Mouse (Mus musculus) activated CD4-positive, CD25-positive, alpha-beta regulatory T cell, adult 4 months (primary cell): Measurements from ENCODE around the gene Poldip3. TPM values are rescaled to one million over a fixed set of nuclear protein-coding genes. Genes with fewer than 3 reads are reported as not detected.

Experiments used
- ATAC-seq: one replicate; pipeline ENCODE4 v1.8.0; 2017
- polyA plus RNA-seq, 2 experiments: library from polyadenylated mRNA; unstranded; fragments of 100-300 nt; shearing (Covaris generic); gene quantifications; one replicate each; pipeline ENCODE4 v1.2.1; 2017

Poldip3 gene
- 100 to 1,000 TPM; 155 to 180 TPM for polyA plus RNA-seq

DNA sequence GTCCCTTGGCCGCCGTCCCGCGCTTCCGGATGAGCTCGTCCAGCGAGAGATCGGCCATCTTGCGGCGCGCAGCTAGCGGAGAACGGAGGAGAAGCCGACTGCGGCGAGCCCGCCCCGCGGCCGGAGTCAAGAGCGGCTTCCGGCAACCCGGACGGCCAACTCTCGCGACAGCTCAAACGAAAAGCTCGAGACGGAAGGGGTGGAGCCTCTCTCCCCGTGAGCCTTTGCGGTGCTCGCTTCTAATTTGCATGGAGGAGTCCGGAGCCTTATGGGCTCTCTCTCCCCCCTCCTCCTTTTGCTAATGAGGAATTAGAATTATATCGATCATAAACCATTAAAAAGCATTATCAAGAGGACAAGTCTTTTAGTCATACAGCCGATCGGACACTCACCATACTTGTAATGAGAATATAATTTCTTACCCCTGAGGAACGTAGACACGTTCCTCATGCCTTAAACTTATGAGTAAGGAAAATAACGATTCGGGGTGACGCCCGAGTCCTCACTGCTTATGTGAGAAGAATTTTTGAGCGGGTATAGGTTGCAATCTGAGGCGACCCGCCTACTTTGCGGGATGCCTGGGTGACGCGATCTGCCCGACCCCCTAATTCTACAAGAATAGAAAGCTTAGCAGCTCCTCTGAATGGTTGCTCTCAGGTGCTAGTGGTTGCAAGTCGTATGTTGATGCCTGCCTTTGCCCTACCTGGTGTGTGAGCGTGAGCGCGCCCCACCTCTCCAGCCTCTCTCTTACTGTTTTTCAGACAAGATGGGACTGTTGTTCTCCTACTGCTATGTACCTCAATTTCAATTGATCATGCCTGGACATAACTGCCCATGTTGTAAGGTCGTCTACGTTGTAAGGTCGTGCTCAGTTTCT is at the start of gene Poldip3:
Gene Poldip3 (minus strand): TSS at position 189 of the 877 bp plus-strand sequence.
- peak; percentile 82 for ATAC-seq

DNA sequence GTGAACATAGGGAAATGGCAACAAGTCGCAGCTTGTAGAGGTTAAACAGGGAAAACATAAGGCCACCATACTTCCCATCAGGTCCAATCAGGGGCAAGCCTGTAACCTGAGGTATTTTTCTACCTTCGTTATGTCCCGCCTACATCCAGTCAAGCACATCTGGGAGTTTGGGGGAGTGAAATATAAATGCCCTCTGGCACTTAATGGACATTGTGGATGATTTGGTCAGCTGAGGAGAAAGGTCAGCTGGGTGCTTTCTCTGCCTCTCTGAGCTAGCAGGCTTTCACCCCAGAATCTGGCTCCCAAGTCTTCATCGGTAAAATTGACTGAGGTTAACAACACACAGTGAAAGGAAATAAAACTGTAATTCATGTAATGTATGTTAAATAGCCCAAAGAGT is 44.2 kb upstream of the Poldip3 start:
- no peak for ATAC-seq

DNA sequence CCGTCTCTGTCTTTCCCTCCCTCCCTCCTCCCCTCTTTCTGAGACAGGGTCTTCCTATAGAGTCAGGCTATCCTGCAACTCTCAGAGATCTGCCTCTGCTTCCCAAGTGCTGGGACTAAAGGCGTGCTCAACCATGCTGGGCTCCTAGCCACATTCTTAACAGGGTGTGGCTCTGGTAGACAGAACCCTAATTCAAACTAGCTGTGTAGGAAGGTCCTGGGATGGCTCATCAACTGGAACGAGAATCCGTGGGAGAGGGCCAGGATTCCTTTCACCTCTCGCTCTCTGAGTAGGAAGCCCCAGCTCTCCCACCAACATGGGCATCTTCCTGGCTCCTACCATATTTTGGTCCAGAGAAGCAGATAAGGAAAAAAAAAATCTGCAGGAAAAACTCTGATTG is 33.2 kb upstream of the Poldip3 start:
- ATAC-seq, result no peak

DNA sequence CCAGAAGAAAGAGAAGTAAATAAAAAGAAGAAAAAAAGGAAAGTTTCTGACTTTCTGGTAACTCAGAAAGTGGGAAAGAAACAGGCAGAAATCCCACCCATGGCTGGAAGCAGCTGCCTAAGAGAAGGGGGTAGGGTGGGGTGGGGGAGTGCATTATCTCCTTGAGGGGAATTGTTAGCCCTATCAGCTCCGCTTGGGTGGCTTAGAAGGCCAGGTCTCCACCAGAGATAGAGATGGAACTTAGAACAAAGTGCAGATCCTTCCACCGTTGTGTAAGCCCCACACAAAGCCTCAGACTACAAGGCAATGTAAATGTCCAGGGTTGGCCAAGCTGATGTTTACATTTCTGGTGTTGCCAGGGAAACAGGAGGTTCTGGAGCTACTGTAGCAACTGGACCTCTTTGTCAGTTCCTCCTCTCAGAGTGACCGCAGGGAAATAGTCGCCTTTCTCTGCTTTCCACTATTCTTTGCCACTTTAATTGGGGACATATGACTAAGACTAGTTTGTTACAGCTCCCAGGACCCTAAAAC is 32.7 kb upstream of the Poldip3 start:
- ATAC-seq, result no peak

DNA sequence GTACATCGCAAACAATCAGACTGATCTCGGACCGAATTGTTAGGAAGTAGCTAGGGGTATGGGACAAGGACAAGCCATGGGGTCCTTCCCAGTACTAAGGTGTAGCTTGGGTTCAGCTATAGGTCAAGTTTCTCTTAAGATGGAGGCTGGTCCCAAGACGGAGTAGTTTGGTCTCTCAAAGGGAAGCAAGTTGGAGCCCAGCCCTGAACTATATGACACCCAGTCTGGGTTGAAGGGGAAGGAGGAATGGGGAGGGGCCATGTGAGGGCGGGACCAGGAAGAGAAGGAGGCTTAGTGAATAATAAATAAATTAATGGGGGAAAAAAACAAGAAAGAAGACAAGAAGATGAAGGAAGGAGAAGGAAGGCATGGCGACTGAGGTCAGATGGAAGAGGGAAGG is 30.8 kb upstream of the Poldip3 start:
- no peak for ATAC-seq

DNA sequence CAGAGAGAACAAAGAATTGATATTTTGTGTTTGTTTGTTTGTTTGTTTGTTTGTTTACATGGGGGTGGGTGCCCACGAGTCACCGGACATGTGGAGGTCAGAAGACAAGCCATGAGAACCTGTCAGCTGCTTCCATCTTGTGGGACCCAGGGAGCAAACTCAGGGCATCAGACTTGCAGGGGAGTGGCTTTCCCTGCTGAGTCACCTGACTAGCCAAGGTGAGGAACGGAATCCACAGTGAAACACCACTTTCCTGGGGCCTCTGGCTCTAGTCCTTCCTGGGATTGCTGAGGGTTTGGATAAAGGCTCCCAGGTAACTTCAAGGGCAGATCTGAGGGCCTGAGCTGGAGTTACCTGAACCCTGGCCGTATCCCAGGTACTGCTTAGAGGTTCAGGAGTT is 27.5 kb upstream of the Poldip3 start:
- ATAC-seq, result no peak

DNA sequence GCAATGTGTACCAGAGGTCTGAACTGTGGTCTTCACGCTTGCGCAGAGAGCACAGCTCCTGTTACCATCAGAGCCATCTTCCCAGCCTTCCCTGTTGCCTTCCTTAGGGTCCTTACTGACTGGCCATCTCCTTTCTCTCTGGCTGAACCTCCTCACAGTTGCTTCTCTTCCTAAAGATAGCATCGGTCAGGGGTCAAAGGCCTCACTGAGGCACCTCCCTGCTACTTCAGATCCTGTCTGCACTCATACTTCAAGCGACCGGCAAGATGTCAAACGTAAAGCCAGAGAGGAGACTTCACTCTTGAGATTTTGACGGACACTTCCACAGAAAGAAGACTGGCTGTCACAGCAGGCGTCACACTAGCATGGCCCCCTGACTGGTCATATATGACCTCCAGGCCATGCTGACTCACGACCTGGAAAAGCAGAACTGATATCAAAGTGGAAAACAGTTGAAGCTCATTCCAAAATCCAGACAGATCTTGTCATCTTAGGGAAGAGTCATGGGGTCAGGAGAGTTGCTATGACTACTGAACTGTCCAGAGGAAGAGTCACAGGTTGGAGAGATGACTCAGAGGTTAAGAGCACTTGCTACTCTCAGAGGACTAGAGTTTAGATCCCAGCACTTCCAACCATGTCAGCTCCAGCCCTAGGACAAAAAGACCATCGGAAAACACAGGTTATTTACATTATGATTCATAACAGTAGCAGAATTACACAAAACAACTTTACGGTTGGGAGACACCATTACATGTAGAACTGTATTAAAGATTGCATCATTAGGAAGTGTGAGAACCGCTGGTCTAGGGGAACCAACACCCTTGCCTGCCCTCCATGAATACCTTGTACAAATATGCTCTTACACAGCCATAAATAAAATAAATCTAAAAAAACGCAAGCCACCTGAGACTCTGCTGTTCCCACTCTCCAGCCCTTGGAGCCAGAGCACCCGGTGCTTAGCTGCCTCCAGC is 25.0 kb upstream of the Poldip3 start:
- no peak for ATAC-seq

DNA sequence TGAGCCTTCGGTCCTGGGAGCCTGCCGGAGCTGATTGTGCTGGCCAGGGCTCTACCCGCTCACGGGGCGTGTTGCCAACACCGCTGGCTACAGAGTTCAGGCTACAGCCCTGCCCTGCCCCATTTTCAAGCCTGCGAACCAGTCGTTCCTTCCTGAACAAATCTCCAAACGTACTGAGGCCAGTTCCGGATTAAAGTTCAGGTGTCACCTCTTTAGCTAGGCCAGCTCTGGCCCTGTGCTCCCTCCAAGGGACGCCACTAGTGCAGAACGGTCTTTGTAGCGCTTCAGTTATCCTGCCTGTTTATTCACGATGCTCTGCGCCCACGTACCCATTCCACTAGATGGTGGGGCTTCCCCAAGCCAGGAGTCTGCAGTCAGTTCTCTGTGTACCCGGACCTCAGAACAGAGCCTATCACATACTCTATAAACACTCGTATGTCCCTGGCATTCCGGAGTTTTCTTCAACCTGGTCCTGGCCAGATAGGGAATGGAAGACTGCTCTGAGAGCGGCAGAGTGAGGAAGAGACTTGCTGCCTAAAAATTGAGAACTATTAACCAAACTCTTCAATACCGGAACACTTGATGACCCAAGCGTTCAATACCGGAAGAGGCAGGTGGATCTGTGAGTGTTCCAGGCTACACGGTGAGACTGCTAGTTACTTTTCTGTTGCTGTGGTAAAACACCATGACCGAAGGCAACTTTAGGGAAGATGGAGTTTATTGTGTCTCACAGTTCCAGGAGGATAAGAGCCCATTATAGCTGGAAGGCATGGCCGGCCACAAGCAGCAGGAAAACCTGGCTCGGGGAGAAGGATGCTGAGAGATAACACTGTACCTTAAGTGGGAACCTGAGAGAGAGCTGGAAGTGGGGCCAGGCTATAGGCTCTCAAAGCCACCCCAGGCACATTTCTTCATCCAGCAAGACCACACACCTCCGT is 23.6 kb upstream of the Poldip3 start, which contains the start of gene Cyb5r3:
Gene Cyb5r3 (minus strand): TSS at position 101 of the 938 bp plus-strand sequence.
- ATAC-seq, result peak; percentile 18

DNA sequence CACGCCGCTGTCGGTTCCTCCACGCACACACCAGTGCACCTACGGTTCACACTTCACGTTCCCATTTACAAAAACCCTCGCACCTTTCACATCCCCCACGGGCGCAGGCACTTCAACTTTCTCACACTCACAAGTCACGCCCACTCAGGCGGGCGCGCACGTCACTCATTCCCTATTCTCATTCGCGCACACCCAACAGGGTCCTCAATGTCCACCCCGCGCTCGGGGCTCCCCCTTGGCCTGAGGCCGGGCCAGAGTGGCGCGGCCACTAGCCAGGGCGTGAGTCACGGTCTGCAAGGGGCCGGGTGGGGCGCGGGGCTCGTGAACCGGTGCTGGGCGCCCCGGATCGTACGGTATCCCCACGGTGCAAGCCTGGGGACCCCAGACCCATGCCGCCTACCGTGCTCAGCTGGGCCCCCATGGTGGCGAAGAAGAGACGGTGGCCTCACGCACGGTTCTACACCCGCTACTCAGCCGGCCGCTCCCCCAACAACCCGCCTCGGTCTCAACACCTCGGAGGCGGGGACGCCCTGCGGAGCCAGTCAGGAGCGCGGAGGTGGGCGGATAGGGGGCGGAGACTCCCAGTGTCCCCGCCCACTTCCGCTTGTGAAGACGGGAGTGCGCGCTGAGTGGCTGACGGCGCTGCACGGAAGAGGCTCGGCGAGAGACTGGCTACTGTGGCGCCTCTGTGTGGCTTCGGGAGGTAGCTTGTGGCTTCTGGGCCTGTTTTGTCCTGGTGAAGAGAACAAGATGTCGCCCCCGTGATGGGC is 22.7 kb upstream of the Poldip3 start:
- ATAC-seq, result peak; percentile 93

DNA sequence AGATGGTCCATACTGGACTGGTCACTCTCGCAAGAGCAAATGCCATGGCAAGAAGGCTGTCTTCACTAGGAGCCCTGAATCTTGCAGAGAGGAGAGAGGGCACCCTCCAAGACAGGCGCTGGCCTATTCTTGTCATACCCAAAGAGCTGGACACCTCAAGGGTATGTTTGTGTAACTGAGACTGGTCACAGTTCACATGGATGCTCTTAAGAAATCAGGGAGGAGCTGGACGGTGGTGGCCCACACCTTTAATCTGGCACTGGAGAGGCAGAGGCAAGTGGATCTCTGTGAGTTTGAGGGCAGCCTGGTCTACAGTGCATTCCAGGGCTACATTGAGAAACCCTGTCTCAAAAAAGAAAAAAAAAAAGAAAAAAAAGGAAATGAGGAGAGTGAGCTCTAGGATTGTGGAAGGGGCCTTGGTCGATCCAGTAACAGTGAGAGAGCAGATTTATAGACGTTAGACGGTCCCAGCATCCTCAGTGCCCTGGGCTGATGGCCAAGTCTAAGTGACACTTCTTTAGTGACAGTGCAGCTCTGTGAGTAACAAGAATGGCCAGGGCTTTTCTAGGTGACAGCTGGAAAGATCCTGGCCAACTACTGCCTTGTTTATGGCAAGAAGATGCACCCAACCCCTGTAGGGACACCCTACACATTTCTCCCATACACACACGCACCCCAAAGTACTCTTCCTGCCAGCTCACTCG is 21.9 kb upstream of the Poldip3 start:
- ATAC-seq, result no peak

DNA sequence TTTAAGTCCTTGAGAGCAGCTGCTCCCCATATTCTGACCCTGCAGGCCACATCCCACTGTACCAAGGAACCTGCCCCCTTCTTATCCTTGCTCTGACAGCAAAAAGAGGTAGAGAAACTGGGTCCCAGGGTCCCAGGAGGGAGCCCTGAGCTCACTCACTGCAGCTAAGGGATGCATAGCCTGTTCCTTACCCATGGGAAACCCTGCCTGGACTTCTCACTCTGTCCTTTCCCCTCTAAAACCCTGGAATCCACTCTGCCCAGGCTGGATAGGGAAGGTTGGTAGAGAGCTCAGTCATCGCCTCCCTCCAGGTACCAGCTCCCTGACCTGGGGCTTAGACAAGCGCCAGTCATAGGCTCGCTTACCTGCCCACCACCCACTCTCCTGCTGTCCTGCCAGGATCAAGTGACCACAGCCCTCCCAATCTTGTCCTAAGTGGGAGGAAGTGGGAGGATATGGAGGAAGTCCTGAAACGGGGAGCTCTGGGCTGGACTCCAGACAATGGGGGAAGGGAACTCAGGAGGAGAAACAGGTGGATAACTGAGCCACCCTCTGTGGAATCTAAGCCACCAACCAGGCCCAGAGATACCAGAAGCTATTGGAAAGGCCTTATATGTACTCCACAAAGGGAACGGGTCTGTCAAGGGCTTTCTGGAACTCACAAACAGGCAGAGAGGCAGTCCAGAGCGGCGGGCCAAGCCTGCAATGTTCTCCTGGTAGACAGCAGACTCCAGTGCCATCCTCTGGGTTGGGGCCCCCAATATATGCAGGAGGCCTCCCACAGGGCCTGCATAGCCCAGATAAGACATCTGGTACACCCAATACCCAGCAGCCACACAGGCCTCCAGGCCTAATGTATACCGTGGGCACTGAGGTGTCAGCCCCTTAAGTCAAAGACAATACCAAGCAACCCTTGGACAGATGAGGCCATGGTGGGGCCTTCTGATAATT is 20.9 kb upstream of the Poldip3 start:
- no peak for ATAC-seq

DNA sequence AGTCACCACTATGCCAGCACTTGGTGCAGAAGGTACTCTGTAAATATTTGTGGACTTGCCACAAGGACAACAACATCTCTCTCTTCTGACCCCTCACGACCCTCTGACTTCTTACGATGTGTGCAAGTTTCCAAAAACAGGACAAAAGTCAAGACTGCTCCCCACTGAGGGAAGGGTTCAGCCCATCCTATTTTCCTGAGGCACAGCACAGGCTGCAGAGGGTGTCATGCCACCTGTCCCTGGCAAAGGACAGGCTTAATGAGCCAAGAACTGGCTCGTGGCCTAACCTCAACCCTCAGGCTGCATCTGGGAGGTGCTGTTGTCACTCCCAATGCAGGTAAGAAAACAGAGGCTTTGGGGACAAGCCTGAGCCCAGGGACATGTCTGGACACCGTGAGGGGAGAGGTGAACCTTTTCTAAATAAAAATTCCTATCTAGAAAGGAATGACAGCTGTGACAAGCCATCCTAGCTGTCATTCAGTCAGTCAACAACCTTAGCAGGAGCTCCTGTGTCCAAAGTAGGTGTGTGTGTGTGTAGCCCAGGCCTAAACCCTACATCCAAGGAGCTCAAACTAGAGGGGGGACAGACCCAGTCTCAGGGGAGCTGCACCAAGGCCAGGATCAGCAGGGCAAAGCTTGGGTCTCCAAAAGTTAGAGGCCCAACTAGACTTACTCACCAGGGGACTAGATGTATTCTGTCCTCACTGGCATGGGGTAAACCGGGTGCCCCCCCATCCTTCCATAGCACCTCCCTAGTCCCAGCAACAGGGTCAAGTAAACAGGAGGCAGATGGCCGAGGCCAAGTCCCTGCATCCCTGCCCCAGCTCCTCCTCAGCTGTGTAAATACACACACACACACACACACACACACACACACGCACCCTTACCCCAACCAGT is 19.9 kb upstream of the Poldip3 start:
- ATAC-seq, result no peak

DNA sequence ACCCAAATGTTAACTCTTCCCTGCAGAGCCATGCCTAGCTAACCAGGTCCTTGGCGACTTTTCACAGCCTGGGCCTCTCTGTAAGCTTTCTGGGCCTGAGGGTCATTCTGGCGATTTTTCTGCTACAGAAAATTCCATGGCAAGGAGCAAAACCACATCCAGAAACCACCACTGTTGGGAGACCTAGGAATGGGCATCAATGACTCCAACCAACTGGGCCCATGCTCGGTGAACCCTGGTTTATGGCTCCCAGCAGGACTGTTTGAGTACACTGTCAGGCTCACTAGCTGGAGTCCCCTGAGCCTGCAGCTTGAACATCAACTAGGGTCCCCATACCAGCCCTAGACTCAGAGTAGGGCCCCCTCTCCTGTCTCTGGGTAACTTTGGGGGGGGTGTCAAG is 19.1 kb upstream of the Poldip3 start:
- ATAC-seq, result no peak

DNA sequence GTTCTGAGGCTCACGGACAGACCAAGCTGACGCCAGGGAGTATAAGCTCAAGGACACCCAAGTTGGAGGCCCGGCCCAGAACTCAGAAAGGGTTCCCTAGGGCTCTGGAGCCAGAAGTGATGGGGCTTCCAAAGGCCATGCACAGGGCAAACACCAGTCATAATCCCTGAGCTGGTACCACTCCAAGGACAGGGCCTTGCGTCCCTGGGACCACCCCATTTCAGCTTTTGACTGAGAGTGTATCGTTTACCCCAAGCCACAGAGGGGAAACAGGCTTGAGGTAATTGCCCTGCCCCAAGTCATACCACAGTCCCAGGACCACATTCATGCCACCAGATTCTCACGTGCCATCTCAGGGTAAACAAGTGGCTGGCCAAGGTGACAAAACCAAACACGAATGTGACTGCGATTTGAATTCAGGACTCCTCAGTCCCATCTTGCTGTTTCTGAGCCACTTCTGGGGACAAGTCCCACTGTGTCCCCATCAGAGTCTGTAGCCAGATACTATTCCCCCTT is 18.4 kb upstream of the Poldip3 start:
- no peak for ATAC-seq

DNA sequence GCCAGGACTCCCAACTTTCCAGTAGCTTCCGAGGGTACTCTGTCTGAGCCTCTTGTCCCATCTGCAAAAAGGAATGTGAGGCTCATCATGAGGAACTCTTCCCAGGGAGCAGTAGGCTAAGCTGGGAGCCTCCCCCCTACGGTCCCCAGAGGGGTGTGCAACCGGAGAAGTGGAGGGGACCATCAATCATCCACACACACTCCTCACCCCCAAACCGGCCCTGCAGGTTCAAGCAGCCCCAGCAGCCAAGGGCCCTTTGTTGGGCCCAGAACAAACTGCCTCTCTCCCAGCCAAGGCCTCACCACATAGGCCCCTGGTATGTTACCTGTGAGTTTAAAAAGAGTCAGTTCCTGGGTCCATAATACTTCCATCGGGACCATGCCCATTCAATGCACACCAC is 17.9 kb upstream of the Poldip3 start:
- no peak for ATAC-seq

DNA sequence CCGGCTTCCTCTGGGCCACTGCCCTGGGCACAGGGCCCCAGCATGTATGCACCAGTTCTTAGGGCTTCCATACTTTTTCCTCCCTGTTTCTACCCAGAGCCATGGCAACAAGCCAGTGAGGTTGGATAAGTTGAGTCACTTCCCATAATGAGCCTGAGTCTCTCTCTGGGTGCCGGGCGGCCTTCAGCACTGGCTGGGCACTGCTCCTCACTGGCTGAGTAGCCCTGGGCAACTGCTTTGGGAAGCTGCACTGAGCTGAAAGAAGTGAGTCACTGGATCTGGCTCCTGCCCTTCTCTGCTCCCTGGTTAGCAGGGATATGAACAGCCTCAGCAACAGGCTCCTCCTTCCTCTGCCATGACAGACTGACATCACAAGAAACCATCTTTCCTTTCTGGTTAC is 17.5 kb upstream of the Poldip3 start:
- no peak for ATAC-seq

DNA sequence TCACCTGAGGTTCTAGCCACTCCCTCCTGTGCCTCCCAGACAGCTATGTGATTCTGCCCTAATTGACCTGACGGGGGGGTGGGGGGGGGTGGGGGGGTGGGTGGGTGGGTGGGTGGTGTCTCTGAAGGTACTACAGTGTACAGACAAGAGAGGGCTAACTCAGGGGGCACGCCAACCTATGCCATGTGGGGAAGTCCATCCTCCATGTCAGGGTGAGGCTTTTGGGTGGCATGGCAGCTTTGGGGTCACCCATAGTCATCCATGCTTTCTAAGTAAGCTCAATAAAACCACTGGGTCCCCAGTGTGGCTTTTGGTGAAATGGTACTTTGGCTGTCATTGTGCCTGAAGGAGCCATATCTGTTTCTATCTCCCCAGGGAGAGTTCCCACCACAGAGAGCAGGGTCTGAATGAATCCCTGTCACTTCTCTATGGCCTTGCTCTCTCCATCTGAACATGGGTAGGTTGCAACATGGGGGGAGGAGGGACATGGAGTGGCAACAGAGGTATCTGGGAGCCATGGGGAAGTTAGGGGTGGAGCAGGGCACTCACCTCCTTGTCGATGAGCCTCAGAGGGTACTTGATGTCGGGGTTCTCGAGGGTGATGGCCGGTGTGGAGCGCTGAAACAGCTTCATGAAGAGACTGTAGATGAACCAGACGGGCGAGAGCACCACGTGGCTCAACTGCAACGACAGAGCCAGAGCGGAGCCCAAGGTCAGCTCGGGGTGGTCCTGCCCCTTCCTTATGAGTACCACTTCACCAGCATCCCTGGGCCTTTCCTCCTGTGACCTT is 16.5 kb upstream of the Poldip3 start:
- no peak for ATAC-seq
